Mouse (Mus musculus) urinary bladder, adult 2 months (tissue): ENCODE data around the gene Mta3. TPM values are rescaled to one million over a fixed set of nuclear protein-coding genes. Genes with fewer than 3 reads are reported as not detected.

Experiments used
- DNase-seq: peaks from one replicate; pipeline ENCODE4 v3.0.0; 2022; ENCODE audit warnings: low spot score
- polyA plus RNA-seq: library from polyadenylated mRNA; depleted of rRNA; stranded (reverse); fragments of >200 nt; gene quantifications from 2 replicates; pipeline ENCODE4 v1.2.3, GENCODE M21; 2012

Gene Mta3
- polyA plus RNA-seq, 1 experiment: 76.8 TPM

GRCm38 (mm10) chr17:83759547-83759946 is 53.6 kb downstream of the Mta3 start:
- DNase-seq: no peak

GRCm38 (mm10) chr17:83764538-83764937 is 58.6 kb downstream of the Mta3 start:
- DNase-seq: no peak

- no peak for DNase-seq
Observed at GRCm38 (mm10) chr17:83767064-83767463, 61.1 kb downstream of the Mta3 start.

- DNase-seq: no peak
Observed at GRCm38 (mm10) chr17:83768309-83768708, 62.3 kb downstream of the Mta3 start.

GRCm38 (mm10) chr17:83770371-83770770 is 64.4 kb downstream of the Mta3 start:
- DNase-seq: no peak

- no peak for DNase-seq
Observed at GRCm38 (mm10) chr17:83770931-83771330, 65.0 kb downstream of the Mta3 start.

GRCm38 (mm10) chr17:83772110-83772509 is 66.1 kb downstream of the Mta3 start:
- no peak for DNase-seq

GRCm38 (mm10) chr17:83772711-83773110 is 66.7 kb downstream of the Mta3 start:
- no peak for DNase-seq

- DNase-seq: no peak
Observed at GRCm38 (mm10) chr17:83776965-83777364, 71.0 kb downstream of the Mta3 start.

- DNase-seq: no peak
Observed at GRCm38 (mm10) chr17:83777462-83778051, 71.6 kb downstream of the Mta3 start.

GRCm38 (mm10) chr17:83780228-83780627 is 74.3 kb downstream of the Mta3 start:
- no peak for DNase-seq

GRCm38 (mm10) chr17:83782740-83783139 is 76.8 kb downstream of the Mta3 start:
- DNase-seq: no peak

- no peak for DNase-seq
Observed at GRCm38 (mm10) chr17:83786418-83786817, 80.5 kb downstream of the Mta3 start.

GRCm38 (mm10) chr17:83790158-83790557 is 84.2 kb downstream of the Mta3 start:
- no peak for DNase-seq

GRCm38 (mm10) chr17:83792388-83792787 is 86.4 kb downstream of the Mta3 start:
- no peak for DNase-seq

- no peak for DNase-seq
Observed at GRCm38 (mm10) chr17:83795121-83795520, 89.2 kb downstream of the Mta3 start.

GRCm38 (mm10) chr17:83799506-83800050 is 93.6 kb downstream of the Mta3 start:
- no peak for DNase-seq

- DNase-seq: no peak
Observed at GRCm38 (mm10) chr17:83803987-83804386, 98.0 kb downstream of the Mta3 start.

GRCm38 (mm10) chr17:83805078-83805477 is 99.1 kb downstream of the Mta3 start:
- DNase-seq: no peak

GRCm38 (mm10) chr17:83807345-83807744 is 101.4 kb downstream of the Mta3 start:
- DNase-seq: no peak

GRCm38 (mm10) chr17:83807778-83808398 is 101.9 kb downstream of the Mta3 start:
- DNase-seq: no peak

- DNase-seq: no peak
Observed at GRCm38 (mm10) chr17:83808476-83809098, 102.6 kb downstream of the Mta3 start.

- DNase-seq: no peak
Observed at GRCm38 (mm10) chr17:83809197-83809829, 103.3 kb downstream of the Mta3 start.
